Mouse (Mus musculus) liver, embryonic 13.5 days (tissue): Measurements from ENCODE around the gene Angptl4. TPM values are rescaled to one million over a fixed set of nuclear protein-coding genes. Genes with fewer than 3 reads are reported as not detected.
"Not testable (repeated sequence)": the region's sequence is repeated elsewhere in the genome, so short reads cannot be mapped to it uniquely, and the experiment has no call there.

Experiments used
- ATAC-seq: fragments of 200-750 bp; cut with Nextera tagmentation; 2 replicates; pipeline ENCODE4 v1.8.0; 2017; ENCODE audit warnings: low read depth, mild to moderate bottlenecking, moderate number of reproducible peaks, moderate library complexity
- DNase-seq: peaks from one replicate; pipeline ENCODE4 v3.0.0; 2022
- H3K27ac ChIP-seq: fragments of 300-500 bp; sonication (generic); 2 replicates; pipeline ENCODE4 v1.5.1; 2015; ENCODE audit warnings: moderate library complexity, mild to moderate bottlenecking, inconsistent platforms
- H3K27me3 ChIP-seq: fragments of 300-500 bp; sonication (generic); 2 replicates; pipeline ENCODE4 v1.6.1; 2015; ENCODE audit warnings: mild to moderate bottlenecking, inconsistent platforms
- H3K36me3 ChIP-seq: fragments of 300-500 bp; sonication (generic); 2 replicates; pipeline ENCODE4 v1.6.1; 2015; ENCODE audit warnings: mild to moderate bottlenecking, inconsistent platforms
- H3K4me1 ChIP-seq: fragments of 300-500 bp; sonication (generic); replicated peaks from 2 replicates; pipeline ENCODE4 v1.6.1; 2015; ENCODE audit warnings: inconsistent platforms
- H3K4me2 ChIP-seq: fragments of 300-500 bp; sonication (generic); 2 replicates; pipeline ENCODE4 v1.6.1; 2015; ENCODE audit warnings: inconsistent platforms, mild to moderate bottlenecking, moderate library complexity
- H3K4me3 ChIP-seq: fragments of 300-500 bp; sonication (generic); replicated peaks from 2 replicates; pipeline ENCODE4 v1.5.1; 2015; ENCODE audit warnings: mild to moderate bottlenecking, inconsistent platforms
- H3K9ac ChIP-seq: fragments of 300-500 bp; sonication (generic); 2 replicates; pipeline ENCODE4 v1.6.1; 2015; ENCODE audit warnings: mild to moderate bottlenecking, inconsistent platforms
- H3K9me3 ChIP-seq: fragments of 300-500 bp; sonication (generic); replicated peaks from 2 replicates; pipeline ENCODE4 v1.6.1; 2016; ENCODE audit warnings: inconsistent platforms
- WGBS: fragments of 180-500 bp; shearing (Covaris S2); methylation state at CpG from one replicate; pipeline ENCODE4 v1.1.7; 2015; ENCODE audit not compliant: insufficient replicate concordance; 5-methylcytosine and 5-hydroxymethylcytosine counted together
- polyA plus RNA-seq: library from polyadenylated mRNA; unstranded; fragments of >200 nt; fragmentation: Nextera tagmentation; extraction: Ambion mirVana; gene quantifications from 2 replicates; pipeline ENCODE4 v1.2.1, GENCODE M21; 2015

Gene Angptl4
- polyA plus RNA-seq, 1 experiment from 2014 or later = 18.9 TPM

- WGBS = 52% methylated on average over 1 of the region's 1 CpGs
- no peaks in the 10 kb centered on the region for H3K9me3 ChIP-seq
- H3K4me2 ChIP-seq = no peak overlapping the region
- no peaks in the 10 kb centered on the region for H3K27me3 ChIP-seq
- ATAC-seq = no peak
- no peak for DNase-seq
- no peak overlapping the region for H3K4me3 ChIP-seq
- H3K27ac ChIP-seq = no peak overlapping the region
- no peak overlapping the region for H3K9ac ChIP-seq
- peaks cover 49% of the 10 kb centered on the region for H3K36me3 ChIP-seq
- peaks cover 66% of the 10 kb centered on the region for H3K4me1 ChIP-seq
These were observed 27.0 kb downstream of the Angptl4 start for GRCm38 (mm10) chr17:33754656-33755055.

DNA sequence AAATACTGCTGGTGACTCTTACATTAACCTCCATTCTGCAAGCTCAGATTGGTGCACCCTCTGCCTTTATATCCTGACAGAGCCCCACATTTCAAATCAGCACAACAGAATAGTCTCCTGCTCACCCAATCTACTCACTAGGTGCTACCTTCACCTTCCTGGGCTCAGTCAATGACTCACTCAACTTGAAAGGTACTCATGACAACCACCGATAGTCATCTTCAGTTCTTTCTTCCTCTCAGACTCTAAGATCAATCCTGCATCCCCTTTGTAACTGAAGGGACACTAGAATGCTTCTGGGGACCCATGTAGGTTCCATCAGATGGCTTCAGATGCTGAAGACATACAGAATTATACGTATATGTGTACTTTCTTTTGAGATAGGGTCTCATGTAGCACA, 29.3 kb downstream of the Angptl4 start:
- Histone ChIP-seq H3K4me3 (no peak overlapping the region), H3K4me1 (peaks cover 45% of the 10 kb centered on the region), H3K36me3 (peaks cover 55% of the 10 kb centered on the region), H3K27me3 (no peaks in the 10 kb centered on the region), H3K4me2 (no peak overlapping the region), H3K9me3 (no peaks in the 10 kb centered on the region), H3K27ac (no peak overlapping the region), H3K9ac (no peak overlapping the region)
- DNase-seq (no peak), ATAC-seq (no peak)
- WGBS = 90% methylated on average over 2 of the region's 2 CpGs

GRCm38 (mm10) chr17:33751181-33751580, 30.4 kb downstream of the Angptl4 start:
- no peak for ATAC-seq
- no peak overlapping the region for H3K9ac ChIP-seq
- no peak for DNase-seq
- H3K9me3 ChIP-seq = no peaks in the 10 kb centered on the region
- peaks cover 55% of the 10 kb centered on the region for H3K36me3 ChIP-seq
- no peak overlapping the region; the same call in 1 of the 2 replicates for H3K27ac ChIP-seq
- peaks cover 37% of the 10 kb centered on the region for H3K4me1 ChIP-seq
- H3K4me2 ChIP-seq = no peak overlapping the region
- H3K4me3 ChIP-seq = no peak overlapping the region
- H3K27me3 ChIP-seq = no peaks in the 10 kb centered on the region

GRCm38 (mm10) chr17:33749451-33749850, 32.2 kb downstream of the Angptl4 start:
- Histone ChIP-seq H3K27ac (no peak overlapping the region), H3K4me1 (peaks cover 27% of the 10 kb centered on the region), H3K9ac (no peak overlapping the region), H3K9me3 (no peaks in the 10 kb centered on the region), H3K4me3 (no peak overlapping the region), H3K36me3 (peaks cover 65% of the 10 kb centered on the region), H3K4me2 (no peak overlapping the region), H3K27me3 (no peaks in the 10 kb centered on the region)
- 92% methylated on average over 5 of the region's 5 CpGs for WGBS
- no peak for DNase-seq
- ATAC-seq = no peak

DNA sequence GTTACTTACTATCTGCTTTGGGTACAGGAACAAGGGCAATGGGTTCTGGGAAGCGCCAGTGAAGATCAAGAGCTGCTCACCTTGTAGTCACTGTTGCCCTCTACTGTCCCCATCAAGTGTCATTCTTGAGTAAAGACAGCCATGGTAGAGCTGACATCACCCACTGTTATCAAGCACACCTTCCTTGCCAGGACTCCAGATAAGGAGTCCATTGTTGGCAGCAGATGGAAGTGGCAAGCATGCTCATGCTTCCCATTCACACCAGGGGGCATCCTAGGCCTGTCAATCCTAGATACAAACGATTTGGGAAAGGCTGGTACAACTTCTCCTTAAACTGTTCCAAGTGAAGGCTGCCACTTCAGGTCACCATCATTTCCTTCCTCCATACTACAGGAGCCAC, 35.6 kb downstream of the Angptl4 start:
- no peak overlapping the region for H3K4me3 ChIP-seq
- 53% methylated on average over 2 of the region's 2 CpGs for WGBS
- H3K27me3 ChIP-seq = no peaks in the 10 kb centered on the region
- H3K9ac ChIP-seq = no peak overlapping the region
- no peak overlapping the region for H3K4me2 ChIP-seq
- peak; percentile 62; the same call in 1 of the 2 replicates for ATAC-seq
- peaks cover 55% of the 10 kb centered on the region for H3K36me3 ChIP-seq
- no peaks in the 10 kb centered on the region for H3K9me3 ChIP-seq
- H3K27ac ChIP-seq = no peak overlapping the region; the same call in 1 of the 2 replicates
- peak; percentile 29 for DNase-seq
- peaks cover 11% of the 10 kb centered on the region for H3K4me1 ChIP-seq

DNA sequence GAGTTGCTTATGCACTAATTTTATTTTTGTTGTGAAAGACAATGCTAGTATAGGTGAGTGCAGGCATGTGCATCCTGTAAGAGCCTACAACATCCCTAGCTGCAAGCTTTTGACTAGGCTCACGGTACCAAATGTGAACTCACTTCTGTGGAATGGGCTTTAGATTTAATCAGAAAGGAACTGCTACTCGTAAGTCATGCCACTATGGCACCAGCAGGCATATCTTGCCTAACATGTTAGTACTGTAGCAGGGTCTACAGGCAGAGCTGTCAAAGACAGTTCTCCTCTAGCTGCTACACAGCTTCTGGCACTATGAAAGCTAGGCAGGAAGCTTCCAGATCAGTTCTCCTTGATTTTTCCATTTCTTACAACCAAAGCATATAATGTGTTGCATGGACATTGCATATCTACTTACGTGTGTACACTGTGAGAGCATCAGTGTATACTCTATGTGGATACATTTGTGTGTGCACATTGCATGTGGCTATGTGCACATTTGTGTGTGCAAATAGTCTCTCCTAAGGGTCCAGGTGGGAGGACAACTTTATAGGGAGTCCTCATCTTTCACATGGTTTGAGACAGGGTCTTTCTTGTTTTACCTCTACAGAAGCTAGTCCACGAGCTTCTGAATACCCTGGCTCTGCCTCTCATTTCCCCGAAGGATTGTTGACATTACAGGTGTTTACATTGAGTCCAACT, 36.8 kb downstream of the Angptl4 start:
- Histone ChIP-seq H3K9me3 (no peaks in the 10 kb centered on the region), H3K27me3 (no peaks in the 10 kb centered on the region), H3K36me3 (peaks cover 44% of the 10 kb centered on the region), H3K9ac (no peak overlapping the region), H3K27ac (no peak overlapping the region), H3K4me2 (no peak overlapping the region), H3K4me1 (peaks cover 11% of the 10 kb centered on the region), H3K4me3 (no peak overlapping the region)
- no peak for DNase-seq
- 71% methylated on average over 5 of the region's 5 CpGs for WGBS
- ATAC-seq = no peak

GRCm38 (mm10) chr17:33742420-33742819, 39.2 kb downstream of the Angptl4 start:
- H3K4me1 ChIP-seq = peaks cover 9% of the 10 kb centered on the region
- H3K27ac ChIP-seq = no peak overlapping the region
- no peaks in the 10 kb centered on the region for H3K9me3 ChIP-seq
- ATAC-seq = no peak
- DNase-seq = no peak
- H3K27me3 ChIP-seq = no peaks in the 10 kb centered on the region
- 84% methylated on average over 1 of the region's 1 CpGs for WGBS
- no peak overlapping the region for H3K4me3 ChIP-seq
- peaks cover 19% of the 10 kb centered on the region for H3K36me3 ChIP-seq
- H3K9ac ChIP-seq = no peak overlapping the region
- no peak overlapping the region for H3K4me2 ChIP-seq

- not testable (repeated sequence) for ATAC-seq, DNase-seq, H3K4me1 ChIP-seq, H3K4me3 ChIP-seq, H3K36me3 ChIP-seq, H3K27me3 ChIP-seq, H3K4me2 ChIP-seq, H3K27ac ChIP-seq, H3K9me3 ChIP-seq, H3K9ac ChIP-seq
- WGBS = 32% methylated on average over 10 of the region's 10 CpGs
These were observed 48.1 kb downstream of the Angptl4 start for GRCm38 (mm10) chr17:33733526-33733925.

DNA sequence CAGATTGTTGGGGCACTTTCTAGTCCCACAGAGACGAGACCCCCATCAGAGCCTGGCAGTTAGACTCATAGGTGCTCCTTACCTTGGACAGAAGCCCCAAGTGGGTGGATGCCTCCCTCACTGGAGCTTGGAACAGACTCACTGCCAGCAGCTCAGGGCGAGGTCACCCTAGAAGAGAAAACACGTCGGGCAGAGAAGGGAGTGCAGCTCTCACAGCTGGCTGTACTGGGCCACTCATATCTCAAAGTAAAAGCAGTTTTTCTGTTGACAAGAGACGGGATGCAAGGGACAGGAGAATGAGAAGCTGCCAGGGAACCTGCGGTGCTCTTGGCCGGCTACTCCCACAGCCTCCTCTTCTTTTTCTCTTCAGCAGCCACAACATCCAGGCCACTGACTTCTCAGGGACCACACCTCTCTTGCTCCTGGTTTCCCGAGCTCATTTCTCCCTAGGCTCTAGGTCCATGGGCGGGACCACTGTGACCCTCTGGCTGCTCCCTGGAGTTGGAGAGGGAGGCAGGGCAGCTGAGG, 49.0 kb downstream of the Angptl4 start:
- not testable (repeated sequence) for H3K9ac ChIP-seq, ATAC-seq
- 53% methylated on average over 9 of the region's 9 CpGs for WGBS

DNA sequence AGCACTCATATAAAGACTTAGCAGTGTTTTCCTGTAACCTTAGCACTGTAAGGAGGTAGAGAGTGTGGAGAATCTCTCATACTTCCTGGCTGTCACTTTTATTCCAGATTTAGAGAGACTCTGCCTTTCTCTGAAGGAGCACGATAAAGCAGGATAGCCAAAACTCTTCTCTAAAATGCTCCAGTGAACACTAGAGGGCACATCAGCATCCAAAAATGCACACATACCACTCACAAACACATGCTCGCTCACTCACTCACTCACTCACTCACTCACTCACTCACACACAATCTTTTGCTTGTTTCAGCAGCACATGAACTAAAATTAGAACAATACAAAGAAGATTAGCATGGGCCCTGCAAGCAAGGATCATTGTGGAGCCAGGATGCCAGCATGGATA, 52.4 kb downstream of the Angptl4 start:
- no peak overlapping the region for H3K4me2 ChIP-seq
- H3K4me3 ChIP-seq = no peak overlapping the region
- H3K27ac ChIP-seq = no peak overlapping the region
- no peaks in the 10 kb centered on the region for H3K4me1 ChIP-seq
- no peaks in the 10 kb centered on the region for H3K9me3 ChIP-seq
- H3K9ac ChIP-seq = no peak overlapping the region
- DNase-seq (no peak), ATAC-seq (no peak)
- 50% methylated on average over 2 of the region's 2 CpGs for WGBS
- H3K36me3 ChIP-seq = no peaks in the 10 kb centered on the region
- H3K27me3 ChIP-seq = no peaks in the 10 kb centered on the region

More for the DNA sequence above, 49.0 kb downstream of the Angptl4 start:
- H3K27me3 ChIP-seq, H3K36me3 ChIP-seq, DNase-seq, H3K27ac ChIP-seq, H3K4me3 ChIP-seq, H3K9me3 ChIP-seq, H3K4me2 ChIP-seq, H3K4me1 ChIP-seq: not testable (repeated sequence)

- H3K9ac ChIP-seq = no peak overlapping the region
- ATAC-seq (no peak), DNase-seq (no peak)
- H3K27me3 ChIP-seq = no peaks in the 10 kb centered on the region
- 64% methylated on average over 2 of the region's 2 CpGs for WGBS
- H3K9me3 ChIP-seq = no peaks in the 10 kb centered on the region
- H3K27ac ChIP-seq = no peak overlapping the region
- H3K4me3 ChIP-seq = no peak overlapping the region
- H3K36me3 ChIP-seq = no peaks in the 10 kb centered on the region
- H3K4me1 ChIP-seq = no peaks in the 10 kb centered on the region
- no peak overlapping the region for H3K4me2 ChIP-seq
These were observed 53.2 kb downstream of the Angptl4 start for GRCm38 (mm10) chr17:33728396-33728795.
